Mouse (Mus musculus): ENCODE measurements around the gene Gm6040.

DNA sequence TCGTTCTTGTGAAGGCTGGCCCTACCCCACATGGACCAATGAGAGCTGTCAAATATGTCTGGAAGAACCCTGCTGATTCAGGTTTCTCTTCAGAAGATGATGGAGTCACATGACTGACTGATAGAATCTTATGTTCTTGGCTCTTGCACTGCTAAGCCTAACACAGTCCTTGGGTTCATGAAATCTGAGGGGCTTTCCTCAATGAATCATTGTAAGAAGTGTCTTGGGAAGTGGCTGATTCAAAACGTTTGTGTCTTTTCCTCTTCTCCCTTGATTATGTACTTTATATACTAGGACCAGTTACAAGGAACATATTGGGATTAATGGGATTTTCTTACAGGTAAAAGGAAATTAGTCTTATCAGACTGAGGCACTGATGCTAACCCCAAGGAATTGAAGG, 19.3 kb downstream of the Gm6040 start, which contains the start of gene Gm15056:
- TF ChIP-seq CTCF (IDR thresholded peaks at IDR 0.05; ENCODE audit: control insufficient read depth, insufficient read depth, insufficient read length) (no peak), CEBPB (IDR thresholded peaks at IDR 0.05; ENCODE audit: low read depth) (no peak), USF1 (IDR thresholded peaks at IDR 0.05; ENCODE audit: low read depth) (no peak), MYOG (IDR thresholded peaks at IDR 0.05; ENCODE audit: control insufficient read depth, extremely low read depth, insufficient read length) (no peak), MAX (IDR thresholded peaks at IDR 0.05) (no peak)
